Mouse (Mus musculus) left cerebral cortex, postnatal 10 days (tissue): ENCODE measurements around the gene Hipk2. TPM values are rescaled to one million over a fixed set of nuclear protein-coding genes. Genes with fewer than 3 reads are reported as not detected.
"Not testable (repeated sequence)": the region's sequence is repeated elsewhere in the genome, so short reads cannot be mapped to it uniquely, and the experiment has no call there.

Experiments
- DNase-seq, 2 experiments: peaks; one replicate each; pipeline ENCODE4 v3.0.0; 2021 to 2022; ENCODE audit warnings: low spot score in 2 of 2, mixed read lengths in 1 of 2; ENCODE audit errors: extremely low spot score in 1 of 2
- intact Hi-C: fragments of 180-260 bp; cut with DNase I; formaldehyde crosslinking; loops from one replicate; pipeline ENCODE4 v1.15.1; 2025
- total RNA-seq, 2 experiments: library from RNA; stranded (reverse); gene quantifications; 2 replicates each; pipeline ENCODE4 v1.2.3; 2021

The Hipk2 gene
- total RNA-seq, 2 experiments from 2014 or later: 44.6 to 45.9 TPM

DNA sequence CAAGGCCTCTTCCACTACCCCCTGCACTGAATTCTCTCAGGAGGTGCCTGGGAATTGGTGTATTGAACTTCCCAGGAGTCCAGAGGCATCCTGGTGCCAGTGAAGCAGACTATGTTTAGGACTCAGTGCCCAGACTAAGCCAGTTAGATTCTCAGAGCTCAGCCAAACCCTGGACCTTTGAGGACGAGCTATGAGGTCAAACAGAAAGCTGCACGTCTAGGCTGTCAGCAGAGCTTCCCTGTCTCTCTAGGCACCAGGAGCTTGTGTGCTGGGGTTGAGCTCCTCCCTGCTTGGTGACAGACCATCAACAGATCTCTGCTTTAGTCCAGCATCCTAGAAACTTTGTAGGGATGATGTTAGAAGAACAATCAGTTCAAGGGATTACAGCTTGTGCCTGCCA lies 174.5 kb downstream of the Hipk2 start:
- DNase-seq: no peak
- intact Hi-C loops: no loop called here

DNA sequence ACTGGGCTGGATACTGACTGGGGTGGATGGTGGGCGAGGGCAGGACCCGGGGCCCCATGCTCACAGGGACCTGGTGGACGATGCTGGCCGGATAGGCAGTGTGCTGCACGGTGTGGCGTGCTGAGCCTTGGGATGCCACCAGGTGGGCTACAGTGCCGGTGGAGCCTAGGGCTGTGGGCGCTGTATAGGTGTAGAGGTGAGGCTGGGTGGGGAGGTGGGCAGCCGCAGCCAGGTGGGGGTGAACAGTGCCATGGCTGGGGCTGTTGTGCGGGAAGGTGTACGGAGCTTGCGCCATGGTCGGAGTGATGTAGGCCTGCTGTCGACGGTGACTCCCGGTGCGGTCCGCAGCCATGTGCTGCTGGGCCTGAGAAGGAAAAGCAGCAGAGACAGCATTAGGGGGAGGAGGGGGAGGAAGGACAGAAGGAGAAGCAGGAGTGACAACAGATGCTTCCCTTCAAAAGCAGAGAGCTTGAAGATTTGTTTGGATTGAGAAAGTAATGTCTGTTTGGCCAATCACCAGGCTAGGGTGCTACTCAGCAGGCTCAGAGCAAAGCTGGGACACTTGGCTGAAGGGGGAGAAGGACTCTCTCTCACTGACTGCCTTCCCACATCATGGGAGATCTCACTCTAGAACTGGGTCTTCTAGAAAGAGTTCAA lies 177.6 kb downstream of the Hipk2 start:
- intact Hi-C loops: loop anchor here (5.0 kb wide), 1 partner anchor 166 kb away; the partner anchor contains the start of gene Fmc1
- peak in 1 of 2 experiments; percentile 40 for DNase-seq

- intact Hi-C loops: loop anchor here (5.0 kb wide), 1 partner anchor 164 kb away; the partner anchor contains the start of gene Fmc1
- DNase-seq: no peak
Measured at GRCm38 (mm10) chr6:38696570-38696969, 179.4 kb downstream of the Hipk2 start.

- intact Hi-C loops: loop anchor here (5.0 kb wide), 1 partner anchor 163 kb away; the partner anchor contains the start of gene Fmc1
- peak; percentile 83 to 85 for DNase-seq
Measured at GRCm38 (mm10) chr6:38695380-38696054, 180.4 kb downstream of the Hipk2 start.

GRCm38 (mm10) chr6:38692556-38692955 lies 183.4 kb downstream of the Hipk2 start:
- no peak for DNase-seq
- intact Hi-C loops: loop anchor here (5.0 kb wide), 1 partner anchor 40 kb away; no protein-coding TSS in a partner anchor

DNA sequence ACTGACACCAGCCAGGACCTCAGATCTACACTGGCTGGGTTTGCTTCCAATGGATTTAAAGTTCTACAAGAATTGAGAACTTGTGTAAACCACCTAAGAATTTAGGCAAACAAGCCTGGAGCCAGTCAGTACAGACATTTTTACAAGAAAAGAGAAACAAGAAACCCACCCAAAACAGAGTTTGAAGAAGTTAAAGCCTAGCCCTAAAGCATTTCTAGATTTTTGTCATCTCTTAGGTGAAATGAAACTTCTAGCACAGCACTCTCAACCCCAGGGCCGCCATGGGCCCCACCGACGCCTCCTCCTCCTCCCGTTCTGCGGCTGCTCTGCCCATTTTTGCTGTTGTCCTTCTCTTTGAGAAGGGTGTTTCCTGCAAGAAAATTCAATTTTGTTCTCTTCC lies 184.9 kb downstream of the Hipk2 start:
- intact Hi-C loops: loop anchor here (5.0 kb wide), 1 partner anchor 39 kb away; no protein-coding TSS in a partner anchor

GRCm38 (mm10) chr6:38690615-38691014 lies 185.3 kb downstream of the Hipk2 start:
- no peak for DNase-seq
- intact Hi-C loops: loop anchor here (5.0 kb wide), 1 partner anchor 38 kb away; no protein-coding TSS in a partner anchor

More for the DNA sequence above, 184.9 kb downstream of the Hipk2 start:
- no peak for DNase-seq

DNA sequence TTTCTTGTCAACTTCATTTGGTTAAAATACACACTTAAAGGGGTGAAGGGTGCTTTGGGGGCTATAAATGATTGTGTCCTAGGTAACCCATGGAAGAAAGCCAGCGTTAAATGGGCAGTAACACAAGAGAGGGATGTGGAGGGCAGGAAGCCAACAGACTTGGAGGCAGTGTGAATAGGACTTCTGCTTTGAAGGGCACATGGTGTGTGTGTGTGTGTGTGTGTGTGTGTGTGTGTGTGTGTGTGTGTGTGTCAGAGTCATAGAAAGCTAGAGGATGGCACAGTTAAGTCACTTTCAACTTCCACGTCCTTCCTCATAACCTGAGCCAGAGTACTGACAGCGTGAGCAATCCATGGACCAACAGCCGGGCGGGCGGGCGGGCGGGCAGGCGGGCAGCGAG lies 187.1 kb downstream of the Hipk2 start:
- DNase-seq: no peak

GRCm38 (mm10) chr6:38687216-38687615 lies 188.7 kb downstream of the Hipk2 start:
- peak in 1 of 2 experiments; percentile 64 for DNase-seq
- intact Hi-C loops: no loop called here

More for the DNA sequence above, 187.1 kb downstream of the Hipk2 start:
- intact Hi-C loops: no loop called here

GRCm38 (mm10) chr6:38682532-38682931 lies 193.4 kb downstream of the Hipk2 start:
- DNase-seq: no peak

GRCm38 (mm10) chr6:38677629-38678028 lies 198.3 kb downstream of the Hipk2 start:
- no peak for DNase-seq
- intact Hi-C loops: no loop called here

More at GRCm38 (mm10) chr6:38682532-38682931, 193.4 kb downstream of the Hipk2 start:
- intact Hi-C loops: no loop called here

- intact Hi-C loops: no loop called here
- DNase-seq: peak in 1 of 2 experiments; percentile 50
Measured at GRCm38 (mm10) chr6:38676723-38677122, 199.2 kb downstream of the Hipk2 start.

DNA sequence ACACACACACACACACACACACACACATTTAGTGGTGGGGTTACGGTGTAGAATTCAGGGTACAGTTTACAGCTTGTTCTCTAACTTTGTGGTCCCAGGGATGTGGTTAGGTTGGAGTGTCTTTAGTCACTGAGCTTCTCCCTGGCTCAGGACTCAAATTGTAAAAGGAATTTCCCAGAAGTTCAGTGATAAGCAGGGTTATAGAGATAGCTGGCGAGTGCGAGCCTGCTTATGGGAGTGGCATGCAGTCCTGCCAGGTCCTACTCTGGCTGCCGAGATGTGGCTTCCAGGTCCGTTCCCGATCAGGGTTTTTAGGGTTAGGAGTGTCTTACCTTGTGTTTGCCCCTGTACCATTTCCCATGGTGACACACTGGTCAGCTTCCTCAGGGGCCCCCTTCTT lies 199.7 kb downstream of the Hipk2 start:
- DNase-seq: no peak
- intact Hi-C loops: no loop called here

DNA sequence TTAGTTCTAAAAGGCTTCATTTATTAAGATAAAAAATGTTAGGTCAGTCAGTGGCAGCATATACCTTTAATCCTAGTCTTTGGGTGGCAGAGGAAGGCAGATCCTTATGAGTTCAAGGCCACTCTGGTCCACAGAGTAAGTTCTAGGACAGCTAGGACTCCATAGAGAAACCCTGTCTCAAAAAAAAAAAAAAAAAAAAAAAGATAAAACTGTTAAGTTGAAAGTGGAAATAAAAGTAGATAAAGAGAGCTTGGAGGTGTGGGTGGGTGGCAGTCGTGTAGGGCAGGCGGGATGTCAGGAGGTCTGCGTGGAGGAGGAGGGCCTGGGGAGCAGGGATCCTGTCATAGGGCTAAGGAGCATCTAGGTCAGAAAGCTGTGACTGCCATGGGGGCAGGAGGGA lies 204.0 kb downstream of the Hipk2 start:
- DNase-seq: no peak
- intact Hi-C loops: no loop called here

DNA sequence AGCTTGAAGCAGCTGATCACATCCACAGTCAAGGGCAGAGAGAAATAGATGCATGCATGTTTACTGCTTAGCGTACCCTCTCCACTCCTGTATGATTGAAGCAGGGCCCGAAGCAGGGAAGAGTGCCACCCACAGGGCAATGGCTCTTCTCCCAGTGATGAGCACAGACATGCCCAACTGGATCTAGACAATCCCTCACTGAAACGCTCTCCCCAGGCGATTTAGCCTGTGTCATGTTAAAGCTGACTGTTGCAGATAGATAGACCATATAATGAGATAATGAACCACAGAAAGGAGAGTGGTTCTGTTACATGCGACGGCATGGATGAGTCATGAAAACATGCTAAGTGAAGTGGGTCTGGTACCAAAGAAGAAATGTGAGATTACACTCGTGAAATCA lies 204.7 kb downstream of the Hipk2 start:
- intact Hi-C loops: no loop called here
- DNase-seq: no peak

GRCm38 (mm10) chr6:38670488-38670887 lies 205.5 kb downstream of the Hipk2 start:
- DNase-seq, intact Hi-C loops: not testable (repeated sequence)

GRCm38 (mm10) chr6:38669580-38669979 lies 206.4 kb downstream of the Hipk2 start:
- intact Hi-C loops: no loop called here
- DNase-seq: no peak

DNA sequence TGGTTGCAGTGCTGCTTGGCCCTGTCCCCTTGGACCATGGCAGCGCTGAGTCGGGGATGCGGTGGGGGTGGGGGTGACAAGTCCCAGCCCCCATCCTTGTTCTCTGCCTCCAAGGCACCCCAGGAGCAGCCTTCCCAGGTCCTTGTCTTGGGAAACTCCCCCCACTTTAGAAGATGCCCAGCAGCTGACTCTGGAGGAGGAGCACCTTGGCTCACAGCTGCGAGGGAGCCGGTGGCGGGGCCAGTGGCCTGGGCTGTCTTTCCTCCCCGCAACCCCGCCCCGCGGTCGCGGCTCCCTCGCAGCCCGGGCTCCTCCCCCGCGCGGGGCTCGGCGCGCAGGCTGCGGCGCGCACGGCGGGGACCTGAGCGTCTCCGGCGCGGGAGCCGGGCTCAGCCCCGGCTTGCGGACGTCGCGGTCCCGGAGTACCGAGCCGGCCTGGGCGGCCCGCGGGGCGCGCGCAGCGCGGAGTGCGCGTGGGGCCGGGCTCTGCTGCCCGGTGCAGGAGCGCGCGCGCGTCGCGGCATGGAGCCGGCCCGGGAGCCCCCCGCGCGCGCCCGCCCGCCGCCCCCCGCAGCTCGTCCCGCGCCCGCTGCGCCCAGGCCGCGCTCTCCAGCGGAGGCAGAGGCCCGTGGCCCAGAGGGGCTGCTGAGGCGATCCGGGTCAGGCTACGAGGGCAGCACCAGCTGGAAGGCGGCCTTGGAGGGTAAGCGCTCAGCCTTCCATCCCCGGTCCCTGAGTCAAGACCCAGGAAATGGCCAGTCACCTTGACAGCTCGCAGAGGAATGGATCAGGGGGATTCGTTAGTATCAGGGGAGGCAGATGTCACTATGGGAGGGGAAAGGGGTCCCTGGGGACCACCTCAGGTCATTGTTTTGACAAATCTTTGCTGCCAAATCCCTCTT lies 213.0 kb downstream of the Hipk2 start, which contains the start of gene Clec2l:
Gene Clec2l, plus strand, starts transcription at position 356 of the 902 bp plus-strand sequence.
- intact Hi-C loops: no loop called here

DNA sequence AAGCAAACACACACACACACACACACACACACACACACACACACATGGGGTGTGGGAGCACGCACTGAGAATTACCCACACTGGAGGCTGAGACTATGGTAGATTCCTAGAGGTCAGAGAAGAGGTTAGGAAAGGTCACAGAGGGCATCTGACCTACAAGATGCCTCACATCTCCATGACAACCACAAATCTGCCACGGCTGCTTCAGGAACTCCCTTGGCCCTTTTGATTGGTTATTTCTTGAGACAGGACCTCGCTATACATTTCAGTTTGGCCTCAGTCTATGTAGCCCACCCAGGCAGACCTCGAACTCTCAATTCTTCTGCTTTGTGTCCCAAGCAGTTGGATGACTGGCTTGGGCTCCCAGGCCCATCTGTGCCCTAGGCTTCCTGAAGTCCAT lies 214.3 kb downstream of the Hipk2 start:
- intact Hi-C loops: no loop called here
- DNase-seq: no peak

More for the DNA sequence above, 213.0 kb downstream of the Hipk2 start, which contains the start of gene Clec2l:
- DNase-seq: peak in 1 of 2 experiments; percentile 76
